Mouse (Mus musculus): ENCODE results near the gene Tmem222. TPM values are rescaled to one million over a fixed set of nuclear protein-coding genes. Genes with fewer than 3 reads are reported as not detected.

The Tmem222 gene
- polyA plus RNA-seq, 1 experiment from 2014 or later = 73.6 TPM

DNA sequence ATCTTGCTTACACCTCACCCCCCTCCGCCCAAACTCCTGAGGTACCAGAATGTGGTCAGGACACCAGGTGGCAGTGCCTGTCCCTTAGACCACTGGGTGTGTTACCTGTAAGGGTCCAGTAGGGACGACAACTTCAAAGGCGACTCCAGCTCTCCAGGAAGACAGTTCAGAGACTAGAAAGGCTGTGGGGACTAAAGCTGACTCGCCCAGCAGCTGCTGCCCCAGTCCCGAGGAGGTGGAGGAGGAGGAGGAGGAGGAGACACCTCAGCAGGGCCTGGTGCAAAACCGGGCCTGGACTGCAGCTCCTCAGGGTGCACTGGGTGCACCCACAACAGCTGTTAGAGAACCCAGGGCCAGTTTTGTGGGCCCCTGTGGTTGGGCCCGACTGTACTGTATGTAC is 14.7 kb downstream of the Tmem222 start, which contains the start of gene Sytl1:
Gene Sytl1, minus strand, starts transcription at position 232 of the 400 bp plus-strand sequence.
- Histone ChIP-seq H3K27ac (peak within 1 kb of the TSS; percentile 57), H3K9ac (no peak within 1 kb of the TSS), H3K27me3 (replicated peaks) (no peaks in the 10 kb centered on the region), H3K4me1 (peaks cover 3% of the 10 kb centered on the region; the same call in 1 of the 2 replicates), H3K36me3 (peaks cover 35% of the 10 kb centered on the region), H3K4me3 (replicated peaks) (peak within 1 kb of the TSS; percentile 26), H3K4me2 (peak within 1 kb of the TSS; percentile 33), H3K9me3 (no peaks in the 10 kb centered on the region)
- WGBS = 28% methylated on average over 7 of the region's 7 CpGs
- no peak for ATAC-seq (ENCODE audit: insufficient read depth, low FRiP score, low read depth)

DNA sequence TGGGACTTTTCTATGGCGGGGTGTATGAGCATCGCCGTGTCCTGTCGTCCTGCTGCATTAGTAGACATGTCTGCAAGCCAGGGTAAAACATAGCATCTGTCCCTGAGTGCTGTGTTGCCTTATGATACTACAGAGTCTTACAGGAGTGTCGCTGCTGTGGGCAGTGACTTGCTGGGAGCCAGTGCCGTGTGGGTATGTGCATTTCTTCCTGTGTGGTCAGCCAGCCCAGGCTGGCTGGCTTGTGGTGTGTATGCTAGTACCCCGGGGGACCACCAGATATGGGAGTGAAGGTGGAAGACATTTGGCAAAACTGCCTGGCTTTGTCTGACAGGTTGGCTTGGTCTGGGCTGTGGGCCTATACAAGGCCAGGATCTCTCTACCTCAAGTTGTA is 15.2 kb downstream of the Tmem222 start:
- ATAC-seq (ENCODE audit: insufficient read depth, low FRiP score, low read depth) = no peak
- Histone ChIP-seq H3K4me1 (peaks cover 3% of the 10 kb centered on the region; the same call in 1 of the 2 replicates), H3K36me3 (peaks cover 30% of the 10 kb centered on the region), H3K4me2 (peak overlapping the region; percentile 33), H3K9me3 (no peaks in the 10 kb centered on the region), H3K4me3 (replicated peaks) (peak overlapping the region; percentile 26), H3K27ac (peak overlapping the region; percentile 57), H3K9ac (no peak overlapping the region), H3K27me3 (replicated peaks) (no peaks in the 10 kb centered on the region)
- WGBS = 61% methylated on average over 7 of the region's 7 CpGs

DNA sequence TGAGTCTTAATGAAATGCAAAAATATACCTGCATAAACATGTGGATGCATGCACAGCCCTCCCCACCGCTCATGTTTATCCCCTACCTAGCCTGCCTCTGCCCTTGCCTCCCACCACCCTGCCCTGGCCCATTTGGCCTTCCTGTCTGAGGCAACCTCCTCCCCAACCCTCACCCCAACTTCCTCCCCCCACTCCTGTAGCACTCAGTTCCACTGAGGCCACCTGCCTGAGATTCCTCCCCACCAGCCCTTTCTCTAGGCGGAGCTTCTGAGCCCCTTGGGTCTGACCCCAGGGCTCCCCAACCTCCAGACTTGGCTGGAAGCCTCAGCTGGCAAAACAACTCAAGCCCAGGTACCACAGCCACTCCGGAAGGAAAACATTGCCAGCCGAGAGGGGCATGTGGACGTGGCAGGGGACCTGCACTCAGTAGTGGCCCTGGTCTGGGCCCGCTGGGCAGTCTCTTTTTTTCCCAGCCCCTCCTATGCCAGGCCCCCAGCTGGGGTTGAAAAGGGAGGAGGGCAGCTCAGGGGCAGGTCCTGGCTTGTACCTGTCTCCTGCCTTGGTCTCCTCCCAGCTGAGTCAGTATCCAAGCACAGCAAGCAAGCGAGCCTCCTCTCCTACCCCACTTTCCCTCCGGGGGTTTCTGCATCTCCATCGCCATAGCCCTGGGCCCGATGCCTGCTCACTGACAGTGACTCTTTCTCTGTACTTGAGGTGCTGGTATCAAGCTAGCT is 15.8 kb downstream of the Tmem222 start:
- Histone ChIP-seq H3K9me3 (no peaks in the 10 kb centered on the region), H3K9ac (no peak overlapping the region), H3K4me3 (replicated peaks) (peak overlapping the region; percentile 26; the same call in 1 of the 2 replicates), H3K4me2 (peak overlapping the region; percentile 33), H3K4me1 (peaks cover 6% of the 10 kb centered on the region; the same call in 1 of the 2 replicates), H3K36me3 (peaks cover 26% of the 10 kb centered on the region), H3K27me3 (replicated peaks) (peaks cover 1% of the 10 kb centered on the region), H3K27ac (peak overlapping the region; percentile 57)
- WGBS = 55% methylated on average over 10 of the region's 10 CpGs
- 0 out of 2 replicates have a peak, but pooled peaks have one; percentile 14 for ATAC-seq (ENCODE audit: insufficient read depth, low FRiP score, low read depth)

DNA sequence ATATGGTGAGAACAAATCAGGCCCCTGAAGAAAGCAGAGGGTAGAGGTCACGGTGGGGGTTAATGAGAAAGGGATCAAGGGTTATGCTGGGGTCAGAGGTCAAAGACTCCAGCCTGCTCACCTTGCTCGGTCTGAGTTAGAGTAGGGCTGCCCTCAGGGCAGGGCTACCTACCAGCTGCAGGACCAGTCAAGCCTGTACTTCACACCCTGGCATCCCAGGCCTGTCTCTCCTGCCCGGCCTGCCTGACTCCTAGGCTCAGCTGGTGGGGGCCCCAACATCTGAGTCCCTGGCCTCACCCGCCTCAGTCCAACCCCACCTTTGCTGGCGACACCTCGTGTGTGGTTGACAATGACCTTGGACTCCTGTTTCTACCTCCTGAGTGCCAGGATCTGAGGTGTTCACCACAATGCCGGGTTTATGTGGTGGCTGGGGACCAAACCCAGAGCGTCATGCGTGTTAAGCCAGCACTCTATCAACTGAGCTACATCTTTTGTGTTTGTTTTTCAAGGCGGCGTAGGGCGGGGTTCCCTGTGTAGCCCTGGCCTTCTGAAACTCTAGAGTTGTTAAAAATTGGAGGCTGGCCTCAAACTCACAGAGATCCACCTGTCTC is 19.7 kb downstream of the Tmem222 start:
- H3K27me3 ChIP-seq (replicated peaks) = peaks cover 7% of the 10 kb centered on the region
- no peak overlapping the region for H3K9ac ChIP-seq
- H3K9me3 ChIP-seq = no peaks in the 10 kb centered on the region
- H3K4me3 ChIP-seq (replicated peaks) = no peak overlapping the region
- peak overlapping the region; percentile 68 for H3K27ac ChIP-seq
- no peaks in the 10 kb centered on the region for H3K36me3 ChIP-seq
- 60% methylated on average over 12 of the region's 12 CpGs for WGBS
- peaks cover 9% of the 10 kb centered on the region; the same call in 1 of the 2 replicates for H3K4me1 ChIP-seq
- peak overlapping the region; percentile 3; the same call in 1 of the 2 replicates for H3K4me2 ChIP-seq
- peak; percentile 67 for ATAC-seq (ENCODE audit: insufficient read depth, low FRiP score, low read depth)

DNA sequence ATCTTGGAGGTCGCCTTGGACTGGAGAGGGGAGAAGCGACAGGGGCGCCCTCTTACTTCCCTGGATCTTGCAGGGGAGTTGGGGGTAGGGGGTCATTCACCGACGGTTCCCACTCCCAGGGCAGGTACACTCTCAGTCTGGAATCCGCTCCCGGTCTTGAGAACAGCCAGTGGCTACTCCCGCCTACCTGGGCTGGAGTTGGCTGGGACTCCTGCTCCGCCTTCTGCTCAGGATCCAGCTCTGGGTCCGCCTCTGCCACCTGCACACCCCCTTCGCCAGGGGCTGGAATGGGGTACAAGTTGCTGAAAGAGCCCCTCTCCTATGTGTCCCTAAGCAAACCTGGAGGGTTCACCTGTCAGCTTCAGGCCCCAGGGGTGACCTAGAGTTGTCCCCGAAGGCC is 20.4 kb downstream of the Tmem222 start:
- Histone ChIP-seq H3K27ac (peak overlapping the region; percentile 68), H3K9ac (no peak overlapping the region), H3K4me2 (peak overlapping the region; percentile 47), H3K9me3 (no peaks in the 10 kb centered on the region), H3K27me3 (replicated peaks) (peaks cover 7% of the 10 kb centered on the region), H3K4me3 (replicated peaks) (peak overlapping the region; percentile 14; the same call in 1 of the 2 replicates), H3K36me3 (no peaks in the 10 kb centered on the region), H3K4me1 (peaks cover 9% of the 10 kb centered on the region; the same call in 1 of the 2 replicates)
- 28% methylated on average over 12 of the region's 12 CpGs for WGBS
- ATAC-seq (ENCODE audit: insufficient read depth, low FRiP score, low read depth) = no peak

DNA sequence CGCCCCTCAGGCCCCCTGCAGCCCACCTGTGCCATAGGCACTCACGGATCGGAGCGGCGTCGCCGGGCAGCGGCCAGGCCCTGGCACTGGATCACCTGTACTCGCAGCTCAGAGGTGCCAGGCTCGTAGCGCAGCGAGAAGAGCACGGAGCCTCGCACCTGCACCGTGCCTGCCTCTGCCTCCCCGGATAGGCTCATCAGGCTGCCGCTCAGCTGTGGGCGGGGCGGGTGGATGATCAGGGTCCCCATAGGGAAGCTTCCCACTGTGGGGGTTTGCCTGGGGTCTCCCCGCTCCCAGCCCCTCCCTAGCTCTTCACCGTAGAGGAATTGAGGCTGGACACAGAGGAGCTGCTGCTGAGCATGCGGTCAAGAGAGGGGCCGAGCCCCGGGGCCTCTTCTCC is 20.8 kb downstream of the Tmem222 start:
- H3K9ac ChIP-seq = 0 out of 2 replicates have a peak overlapping the region, but pooled peaks have one; percentile 7
- WGBS = 18% methylated on average over 24 of the region's 24 CpGs

DNA sequence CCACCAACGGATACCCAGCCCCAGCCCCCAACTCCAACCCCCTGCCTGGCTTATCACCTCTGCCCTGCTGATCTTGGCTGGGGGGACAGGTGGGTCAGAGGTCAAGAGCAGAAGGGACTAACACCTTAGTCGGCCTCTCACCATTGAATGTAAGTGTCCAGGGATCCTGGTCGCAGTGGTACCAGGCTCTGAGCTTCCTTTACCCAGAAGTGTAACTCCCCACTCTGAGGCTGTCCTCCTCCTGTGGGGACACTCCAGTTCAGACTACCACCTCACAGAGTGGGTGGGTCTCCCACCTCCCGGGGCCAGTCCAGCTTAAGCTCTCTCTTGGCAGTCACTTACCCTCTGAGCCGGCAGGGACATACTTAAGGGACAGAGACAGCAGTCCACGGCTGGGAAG is 22.2 kb downstream of the Tmem222 start:
- Histone ChIP-seq H3K36me3 (no peaks in the 10 kb centered on the region), H3K9ac (no peak overlapping the region), H3K27ac (no peak overlapping the region), H3K9me3 (no peaks in the 10 kb centered on the region), H3K4me1 (peaks cover 12% of the 10 kb centered on the region), H3K27me3 (replicated peaks) (peaks cover 24% of the 10 kb centered on the region), H3K4me2 (no peak overlapping the region), H3K4me3 (replicated peaks) (no peak overlapping the region)
- WGBS = 59% methylated on average over 6 of the region's 6 CpGs
- ATAC-seq (ENCODE audit: insufficient read depth, low FRiP score, low read depth) = no peak

More for the DNA sequence above, 20.8 kb downstream of the Tmem222 start:
- no peak for ATAC-seq (ENCODE audit: insufficient read depth, low FRiP score, low read depth)
- peak overlapping the region; percentile 14; the same call in 1 of the 2 replicates for H3K4me3 ChIP-seq (replicated peaks)
- peak overlapping the region; percentile 47 for H3K4me2 ChIP-seq
- no peaks in the 10 kb centered on the region for H3K9me3 ChIP-seq
- peaks cover 7% of the 10 kb centered on the region; the same call in 1 of the 2 replicates for H3K4me1 ChIP-seq
- H3K27me3 ChIP-seq (replicated peaks) = peaks cover 10% of the 10 kb centered on the region
- H3K36me3 ChIP-seq = no peaks in the 10 kb centered on the region
- H3K27ac ChIP-seq = no peak overlapping the region

DNA sequence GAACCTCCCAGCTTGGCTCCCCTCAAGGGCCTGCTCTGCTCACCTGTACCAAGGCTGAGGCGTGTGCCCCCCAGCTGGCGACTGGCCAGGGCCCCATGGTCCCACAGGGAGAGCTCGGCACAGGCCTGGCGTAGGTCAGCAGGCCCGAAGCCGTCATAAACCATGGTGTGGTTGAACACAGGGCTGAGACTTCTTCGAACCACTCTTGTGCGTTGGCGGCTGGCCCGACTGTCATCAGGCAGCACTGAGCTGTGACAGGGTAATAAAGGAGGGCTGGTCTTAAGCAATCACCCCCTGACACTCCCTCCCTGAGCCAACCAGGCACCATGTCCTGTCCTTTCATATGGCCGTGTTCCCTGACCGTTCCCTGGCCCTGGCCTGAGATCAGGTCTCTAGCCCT is 24.2 kb downstream of the Tmem222 start:
- no peak overlapping the region for H3K4me2 ChIP-seq
- peaks cover 12% of the 10 kb centered on the region for H3K4me1 ChIP-seq
- no peak overlapping the region for H3K27ac ChIP-seq
- no peak overlapping the region for H3K9ac ChIP-seq
- H3K9me3 ChIP-seq = no peaks in the 10 kb centered on the region
- no peaks in the 10 kb centered on the region for H3K36me3 ChIP-seq
- peaks cover 33% of the 10 kb centered on the region for H3K27me3 ChIP-seq (replicated peaks)
- no peak overlapping the region for H3K4me3 ChIP-seq (replicated peaks)
- WGBS = 80% methylated on average over 12 of the region's 12 CpGs
- no peak for ATAC-seq (ENCODE audit: insufficient read depth, low FRiP score, low read depth)

DNA sequence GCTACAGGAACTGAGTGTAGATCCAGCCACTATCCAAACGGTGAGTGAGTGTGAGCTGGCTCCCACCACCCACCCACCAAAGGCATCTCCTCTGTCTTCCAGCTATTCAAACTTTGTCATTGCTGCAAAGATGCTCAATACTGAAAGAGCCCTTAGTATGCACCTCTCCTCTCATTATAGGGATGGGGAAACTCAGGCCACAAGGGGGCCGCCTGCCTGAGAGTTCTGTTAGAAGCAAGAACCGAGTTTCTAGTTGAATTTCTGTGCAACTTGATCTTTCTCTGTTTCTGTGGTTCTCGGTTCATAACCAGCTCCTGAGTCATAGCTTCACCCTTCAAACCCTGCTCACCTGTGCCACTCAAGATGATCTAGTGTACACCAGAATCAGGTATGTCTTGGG is 25.5 kb downstream of the Tmem222 start:
- Histone ChIP-seq H3K4me3 (replicated peaks) (no peak overlapping the region), H3K9ac (no peak overlapping the region), H3K9me3 (no peaks in the 10 kb centered on the region), H3K4me1 (peaks cover 14% of the 10 kb centered on the region), H3K27ac (no peak overlapping the region), H3K27me3 (replicated peaks) (peaks cover 44% of the 10 kb centered on the region), H3K4me2 (no peak overlapping the region), H3K36me3 (no peaks in the 10 kb centered on the region)
- 50% methylated on average over 4 of the region's 4 CpGs for WGBS
- ATAC-seq (ENCODE audit: insufficient read depth, low FRiP score, low read depth) = no peak

DNA sequence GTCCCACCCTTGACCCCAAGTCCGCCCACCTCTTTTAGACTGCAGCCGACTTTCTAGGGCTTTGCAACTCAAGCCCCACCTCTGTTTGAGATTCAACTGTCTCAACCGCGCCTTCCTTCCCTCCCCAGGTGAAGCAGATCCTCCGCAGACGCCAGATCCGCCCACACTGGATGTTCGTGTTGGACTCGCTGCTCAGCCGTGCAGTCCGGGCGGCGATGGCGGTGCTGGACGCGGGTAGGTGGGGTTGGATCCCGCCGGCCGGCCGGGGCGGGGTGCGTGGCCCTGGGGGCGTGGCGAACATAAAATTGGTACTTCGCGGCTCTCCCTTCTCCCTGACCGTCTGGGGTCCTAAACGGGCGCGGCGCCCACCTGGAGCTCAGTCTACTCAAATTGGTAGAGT is 26.4 kb downstream of the Tmem222 start:
- Histone ChIP-seq H3K4me3 (replicated peaks) (peak overlapping the region; percentile 38), H3K9ac (no peak overlapping the region), H3K27me3 (replicated peaks) (peaks cover 36% of the 10 kb centered on the region), H3K27ac (0 out of 2 replicates have a peak overlapping the region, but pooled peaks have one; percentile 5), H3K9me3 (no peaks in the 10 kb centered on the region), H3K36me3 (no peaks in the 10 kb centered on the region), H3K4me2 (peak overlapping the region; percentile 78), H3K4me1 (peaks cover 10% of the 10 kb centered on the region; the same call in 1 of the 2 replicates)
- 7% methylated on average over 31 of the region's 31 CpGs for WGBS
- ATAC-seq (ENCODE audit: insufficient read depth, low FRiP score, low read depth) = no peak

DNA sequence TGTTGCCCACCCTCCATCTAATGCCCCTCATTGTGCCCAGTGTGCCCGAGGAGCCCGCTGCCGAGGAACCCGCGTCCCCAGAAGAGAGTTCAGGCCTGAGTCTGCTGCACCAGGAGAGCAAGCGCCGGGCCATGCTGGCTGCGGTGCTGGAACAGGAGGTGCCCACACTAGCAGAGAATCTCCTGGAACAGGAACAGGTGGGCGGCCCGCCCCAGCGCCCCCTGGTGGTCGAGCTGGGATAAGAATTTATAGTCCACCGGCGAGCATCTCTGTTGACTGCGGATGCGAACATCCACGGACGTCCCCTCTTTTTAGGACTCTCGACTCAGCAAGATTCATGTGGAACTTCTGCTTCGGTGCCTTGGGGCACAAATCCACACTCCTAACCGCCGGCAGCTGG is 27.0 kb downstream of the Tmem222 start:
- WGBS = 5% methylated on average over 22 of the region's 22 CpGs
- ATAC-seq (ENCODE audit: insufficient read depth, low FRiP score, low read depth) = no peak; the same call in 1 of the 2 replicates
- H3K36me3 ChIP-seq = no peaks in the 10 kb centered on the region
- H3K27me3 ChIP-seq (replicated peaks) = peaks cover 36% of the 10 kb centered on the region
- peak overlapping the region; percentile 78 for H3K4me2 ChIP-seq
- H3K4me1 ChIP-seq = peaks cover 10% of the 10 kb centered on the region; the same call in 1 of the 2 replicates
- H3K9me3 ChIP-seq = no peaks in the 10 kb centered on the region
- H3K9ac ChIP-seq = no peak overlapping the region
- H3K27ac ChIP-seq = no peak overlapping the region
- H3K4me3 ChIP-seq (replicated peaks) = peak overlapping the region; percentile 38
